Mouse (Mus musculus) erythroblast, embryonic 14.5 days (primary cell): ENCODE measurements around the gene Krt25.

ENCODE experiments used
- GATA1 ChIP-seq: IDR thresholded peaks from 2 replicates; pipeline ENCODE4 v1.6.1; 2012; ENCODE audit warnings: low read length, inconsistent platforms, mixed read lengths
- TAL1 ChIP-seq: IDR thresholded peaks from 3 replicates; pipeline ENCODE4 v1.6.1; 2012; ENCODE audit warnings: low read length, inconsistent platforms, mixed read lengths

DNA sequence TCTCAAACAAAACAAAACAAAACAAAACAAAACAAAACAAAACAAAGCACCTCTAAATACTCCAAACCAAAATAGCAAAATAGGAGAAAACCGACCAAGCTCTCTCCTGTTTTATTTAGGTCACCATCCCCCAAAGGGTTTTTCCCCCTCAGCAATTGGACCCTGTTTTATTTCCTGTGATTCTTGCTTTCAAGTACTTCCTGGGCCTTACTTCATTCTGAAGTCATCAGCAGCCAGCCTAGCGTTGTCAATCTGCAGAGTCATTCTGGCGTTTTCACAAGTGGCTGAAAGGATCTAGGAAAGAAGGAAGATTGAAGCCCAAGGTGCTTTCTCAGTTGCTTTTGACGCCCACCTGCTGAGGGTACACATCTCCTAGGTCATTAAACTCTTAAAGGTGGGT, 39.4 kb downstream of the Krt25 start:
- TF ChIP-seq GATA1 (no peak), TAL1 (no peak)
